Mouse (Mus musculus) liver, embryonic 14.5 days (tissue): ENCODE measurements around the gene Cstb. TPM values are rescaled to one million over a fixed set of nuclear protein-coding genes. Genes with fewer than 3 reads are reported as not detected.
A peak's percentile ranks its signal among the peaks of the same experiment; 100 is the strongest.

Experiments used
- ATAC-seq: fragments of 200-750 bp; cut with Nextera tagmentation; 2 replicates; pipeline ENCODE4 v1.8.0; 2017; ENCODE audit warnings: moderate number of reproducible peaks, mild to moderate bottlenecking, moderate library complexity; ENCODE audit not compliant: insufficient read depth
- DNase-seq, 3 experiments: peaks; one replicate each; pipeline ENCODE4 v3.0.0-alpha.2; 2012 to 2013; ENCODE audit warnings: low read depth in 3 of 3, low spot score in 3 of 3
- H3K27ac ChIP-seq: fragments of 300-500 bp; sonication (generic); 2 replicates; pipeline ENCODE4 v1.5.1; 2014; ENCODE audit warnings: moderate library complexity, mild to moderate bottlenecking, control low read depth, inconsistent platforms
- H3K27me3 ChIP-seq: fragments of 300-500 bp; sonication (generic); 2 replicates; pipeline ENCODE4 v1.6.1; 2014; ENCODE audit warnings: mild to moderate bottlenecking, low read length, moderate library complexity; ENCODE audit not compliant: control insufficient read depth, insufficient read depth
- H3K36me3 ChIP-seq: fragments of 300-500 bp; sonication (generic); replicated peaks from 2 replicates; pipeline ENCODE4 v1.6.1; 2014; ENCODE audit warnings: low read depth; ENCODE audit not compliant: control insufficient read depth, insufficient read depth
- H3K4me1 ChIP-seq, 2 experiments: fragments of 200-500 bp in 1 of 2; fragments of 300-500 bp in 1 of 2; sonication (generic) in 1 of 2; replicated peaks; 2 replicates each; pipeline ENCODE4 v1.6.1; 2012 to 2014; ENCODE audit warnings: antibody characterized with exemption in 1 of 2, inconsistent platforms in 1 of 2, low read length in 1 of 2; ENCODE audit not compliant: control insufficient read depth in 2 of 2, insufficient read depth in 2 of 2
- H3K4me2 ChIP-seq: fragments of 300-500 bp; sonication (generic); 2 replicates; pipeline ENCODE4 v1.6.1; 2014; ENCODE audit warnings: low read depth, mild to moderate bottlenecking, control low read depth, moderate library complexity
- H3K4me3 ChIP-seq, 2 experiments: fragments of 200-500 bp in 1 of 2; fragments of 300-500 bp in 1 of 2; sonication (generic) in 1 of 2; 2 replicates each; pipeline ENCODE4 v1.5.1; 2012 to 2014; ENCODE audit warnings: low read depth in 2 of 2, low read length in 2 of 2, mild to moderate bottlenecking in 2 of 2, control low read depth in 1 of 2, inconsistent platforms in 1 of 2, moderate library complexity in 1 of 2; ENCODE audit not compliant: insufficient read depth in 1 of 2
- H3K9ac ChIP-seq: fragments of 300-500 bp; sonication (generic); replicated peaks from 2 replicates; pipeline ENCODE4 v1.6.1; 2014; ENCODE audit warnings: mild to moderate bottlenecking, control low read depth, moderate library complexity
- H3K9me3 ChIP-seq: fragments of 300-500 bp; sonication (generic); 2 replicates; pipeline ENCODE4 v1.6.1; 2016; ENCODE audit warnings: low read length, mixed read lengths; ENCODE audit not compliant: control insufficient read depth
- CTCF ChIP-seq: IDR thresholded peaks from 2 replicates; pipeline ENCODE4 v1.5.1; 2016; ENCODE audit warnings: antibody characterized with exemption, low read depth, control low read depth
- EP300 ChIP-seq: IDR thresholded peaks from 2 replicates; pipeline ENCODE4 v1.6.1; 2016; ENCODE audit warnings: antibody characterized with exemption, low read depth
- WGBS: fragments of 180-500 bp; shearing (Covaris S2); extraction: QIAGEN DNeasy Blood & Tissue Kit; methylation state at CpG from one replicate; pipeline ENCODE4 v1.1.7; 2014; ENCODE audit not compliant: insufficient replicate concordance; 5-methylcytosine and 5-hydroxymethylcytosine counted together
- polyA plus RNA-seq, 2 experiments: library from polyadenylated mRNA; depleted of rRNA in 1 of 2; stranded (reverse) in 1 of 2; unstranded in 1 of 2; fragments of >200 nt; fragmentation: Nextera tagmentation in 1 of 2; extraction: Ambion mirVana in 1 of 2; gene quantifications; 2 replicates each; pipeline versions ENCODE4 v1.2.1 to v1.2.3; 2012 to 2014

Cstb gene
- polyA plus RNA-seq, 2 experiments: 58.1 to 122 TPM

- H3K27me3 ChIP-seq: no peaks in the 10 kb centered on the region
- H3K4me3 ChIP-seq: no peak overlapping the region
- no peak for ATAC-seq
- no peaks in the 10 kb centered on the region for H3K4me1 ChIP-seq
- H3K36me3 ChIP-seq: no peaks in the 10 kb centered on the region
- no peaks in the 10 kb centered on the region for H3K9me3 ChIP-seq
- no peak overlapping the region for H3K9ac ChIP-seq
- WGBS: 40% methylated on average over 5 of the region's 5 CpGs
- H3K4me2 ChIP-seq: no peak overlapping the region
- TF ChIP-seq EP300 (no peak), CTCF (peak; percentile 75)
- H3K27ac ChIP-seq: no peak overlapping the region
- DNase-seq: no peak
Observed at GRCm38 (mm10) chr10:78439550-78439949, 14.1 kb downstream of the Cstb start.

GRCm38 (mm10) chr10:78439990-78440389 is 14.5 kb downstream of the Cstb start:
- ATAC-seq (no peak), DNase-seq (no peak)
- Histone ChIP-seq H3K4me2 (no peak overlapping the region), H3K27me3 (no peaks in the 10 kb centered on the region), H3K36me3 (no peaks in the 10 kb centered on the region), H3K4me3 (no peak overlapping the region), H3K27ac (no peak overlapping the region), H3K9me3 (no peaks in the 10 kb centered on the region), H3K9ac (no peak overlapping the region), H3K4me1 (no peaks in the 10 kb centered on the region)
- WGBS: 72% methylated on average over 7 of the region's 7 CpGs
- TF ChIP-seq EP300 (no peak), CTCF (no peak)

DNA sequence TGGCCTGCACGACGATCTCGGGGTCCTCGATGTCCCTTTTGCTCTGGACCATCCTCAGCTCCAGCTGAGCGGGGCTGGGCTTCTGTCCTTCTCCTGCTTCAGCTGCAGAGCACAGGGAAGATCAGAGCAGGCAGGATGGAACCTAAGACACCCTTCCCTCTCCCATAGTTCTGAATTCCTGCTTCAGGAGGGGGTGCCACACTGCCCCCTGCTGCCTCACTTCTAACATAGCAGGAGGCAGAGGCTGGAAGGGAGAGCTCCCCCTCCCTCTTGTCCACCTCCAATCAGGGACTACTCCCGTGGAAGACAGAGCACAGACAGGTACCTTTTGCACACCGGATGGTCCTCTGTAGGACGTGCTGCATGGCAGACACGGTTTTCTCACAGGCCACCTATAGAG is 15.3 kb downstream of the Cstb start:
- no peak overlapping the region for H3K9ac ChIP-seq
- no peak overlapping the region for H3K4me3 ChIP-seq
- H3K4me1 ChIP-seq: no peaks in the 10 kb centered on the region
- ATAC-seq (no peak), DNase-seq (no peak)
- WGBS: 56% methylated on average over 9 of the region's 9 CpGs
- no peaks in the 10 kb centered on the region for H3K9me3 ChIP-seq
- no peaks in the 10 kb centered on the region for H3K36me3 ChIP-seq
- H3K27ac ChIP-seq: no peak overlapping the region
- TF ChIP-seq CTCF: peak; percentile 85
- TF ChIP-seq EP300: no peak
- no peak overlapping the region for H3K4me2 ChIP-seq
- H3K27me3 ChIP-seq: no peaks in the 10 kb centered on the region

GRCm38 (mm10) chr10:78441606-78442005 is 16.1 kb downstream of the Cstb start:
- ATAC-seq: no peak
- no peak overlapping the region for H3K9ac ChIP-seq
- DNase-seq: no peak
- WGBS: 72% methylated on average over 5 of the region's 5 CpGs
- H3K9me3 ChIP-seq: no peaks in the 10 kb centered on the region
- H3K4me2 ChIP-seq: no peak overlapping the region
- H3K36me3 ChIP-seq: no peaks in the 10 kb centered on the region
- TF ChIP-seq CTCF: no peak
- TF ChIP-seq EP300: no peak
- H3K4me3 ChIP-seq: no peak overlapping the region
- H3K27ac ChIP-seq: no peak overlapping the region
- H3K27me3 ChIP-seq: no peaks in the 10 kb centered on the region
- no peaks in the 10 kb centered on the region for H3K4me1 ChIP-seq

GRCm38 (mm10) chr10:78442292-78442691 is 16.8 kb downstream of the Cstb start:
- Histone ChIP-seq H3K27ac (no peak overlapping the region), H3K9me3 (no peaks in the 10 kb centered on the region), H3K36me3 (no peaks in the 10 kb centered on the region), H3K4me1 (no peaks in the 10 kb centered on the region), H3K27me3 (no peaks in the 10 kb centered on the region), H3K4me2 (no peak overlapping the region), H3K4me3 (no peak overlapping the region), H3K9ac (no peak overlapping the region)
- ATAC-seq (no peak), DNase-seq (no peak)
- TF ChIP-seq CTCF (no peak), EP300 (no peak)
- WGBS: 72% methylated on average over 3 of the region's 3 CpGs

GRCm38 (mm10) chr10:78446195-78446594 is 20.7 kb downstream of the Cstb start:
- TF ChIP-seq CTCF (no peak), EP300 (no peak)
- 76% methylated on average over 3 of the region's 3 CpGs for WGBS
- H3K27me3 ChIP-seq: no peaks in the 10 kb centered on the region
- H3K9ac ChIP-seq: no peak overlapping the region
- H3K9me3 ChIP-seq: no peaks in the 10 kb centered on the region
- H3K4me1 ChIP-seq: no peaks in the 10 kb centered on the region
- H3K36me3 ChIP-seq: no peaks in the 10 kb centered on the region
- DNase-seq (no peak), ATAC-seq (no peak)
- H3K4me3 ChIP-seq: no peak overlapping the region
- H3K4me2 ChIP-seq: no peak overlapping the region
- H3K27ac ChIP-seq: no peak overlapping the region
